Mouse (Mus musculus): ENCODE data around the gene Alox5ap.

- no peak for TF ChIP-seq POLR2A (IDR thresholded peaks at IDR 0.05; ENCODE audit: control insufficient read depth, extremely low read depth, insufficient read depth, low read length, poor library complexity)
- no peak for TF ChIP-seq CTCF (IDR thresholded peaks at IDR 0.05; ENCODE audit: borderline replicate concordance, control insufficient read depth, extremely low read depth, insufficient read depth, low read length, poor library complexity)
Measured at GRCm38 (mm10) chr5:149219493-149219892, 45.1 kb upstream of the Alox5ap start.

Data from thymus, adult 2 months (tissue).